Mouse (Mus musculus): Measurements from ENCODE around the gene Arl3.

GRCm38 (mm10) chr19:46598720-46599252 is 25.8 kb upstream of the Arl3 start, which contains the start of gene Wbp1l:
- TF ChIP-seq GATA1 (IDR thresholded peaks at IDR 0.05; ENCODE audit: low read length): no peak
- TF ChIP-seq TAL1 (IDR thresholded peaks at IDR 0.05; ENCODE audit: low read length): no peak

Measured in erythroblast, embryonic 14.5 days (primary cell).